Mouse (Mus musculus) ES-Bruce4 (cell line): Measurements from ENCODE around the gene Oxsr1. TPM values are rescaled to one million over a fixed set of nuclear protein-coding genes. Genes with fewer than 3 reads are reported as not detected.

Source experiments
- H3K27ac ChIP-seq: 2 replicates; pipeline ENCODE4 v1.5.1; 2012; ENCODE audit warnings: low read length, inconsistent platforms; ENCODE audit not compliant: insufficient read depth
- H3K27me3 ChIP-seq: 2 replicates; pipeline ENCODE4 v1.6.1; 2012; ENCODE audit warnings: mild to moderate bottlenecking, low read length, inconsistent platforms; ENCODE audit not compliant: control insufficient read depth, poor library complexity, insufficient read depth, severe bottlenecking
- H3K36me3 ChIP-seq: 2 replicates; pipeline ENCODE4 v1.6.1; 2012; ENCODE audit warnings: inconsistent platforms, mild to moderate bottlenecking, low read length, moderate library complexity; ENCODE audit not compliant: control insufficient read depth, poor library complexity, insufficient read depth, severe bottlenecking
- H3K4me1 ChIP-seq: one replicate; pipeline ENCODE4 v1.8.1; 2011; ENCODE audit warnings: low read length; ENCODE audit not compliant: control insufficient read depth, insufficient read depth
- H3K4me3 ChIP-seq: 2 replicates; pipeline ENCODE4 v1.5.1; 2011; ENCODE audit warnings: low read depth, mild to moderate bottlenecking, low read length
- H3K9ac ChIP-seq: 2 replicates; pipeline ENCODE4 v1.6.1; 2012; ENCODE audit warnings: low read depth, mild to moderate bottlenecking, inconsistent platforms; ENCODE audit not compliant: poor library complexity, severe bottlenecking
- H3K9me3 ChIP-seq: replicated peaks from 2 replicates; pipeline ENCODE4 v1.6.1; 2012; ENCODE audit warnings: mild to moderate bottlenecking, low read length, inconsistent platforms; ENCODE audit not compliant: control insufficient read depth, poor library complexity, insufficient read depth, severe bottlenecking
- CTCF ChIP-seq: IDR thresholded peaks from one replicate; pipeline ENCODE4 v1.8.1; 2011; ENCODE audit warnings: low read depth, low read length
- EP300 ChIP-seq: IDR thresholded peaks from 2 replicates; pipeline ENCODE4 v1.6.1; 2011; ENCODE audit warnings: low read depth, low read length; ENCODE audit not compliant: insufficient read depth
- POLR2A ChIP-seq: IDR thresholded peaks from one replicate; pipeline ENCODE4 v1.8.1; 2011; ENCODE audit warnings: low read length; ENCODE audit not compliant: insufficient read depth
- polyA plus RNA-seq: library from polyadenylated mRNA; stranded (reverse); fragments of >200 nt; gene quantifications from 2 replicates; pipeline ENCODE4 v1.2.4, GENCODE M21; 2011; ENCODE audit warnings: low read depth; ENCODE audit not compliant: missing spikeins, insufficient read depth, insufficient read length

Gene Oxsr1
- polyA plus RNA-seq, 1 experiment: 86.3 TPM

- H3K27ac ChIP-seq: peak overlapping the region; percentile 84
- TF ChIP-seq EP300: no peak
- no peak for TF ChIP-seq CTCF
- TF ChIP-seq POLR2A: no peak
- H3K9ac ChIP-seq: peak overlapping the region; percentile 56
- no peaks in the 10 kb centered on the region for H3K9me3 ChIP-seq
- H3K27me3 ChIP-seq: no peaks in the 10 kb centered on the region
- no peaks in the 10 kb centered on the region for H3K36me3 ChIP-seq
- H3K4me3 ChIP-seq: peak overlapping the region; percentile 82
- H3K4me1 ChIP-seq: peaks cover 3% of the 10 kb centered on the region
These were observed 18.0 kb upstream of the Oxsr1 start for GRCm38 (mm10) chr9:119340212-119340580.

- Histone ChIP-seq H3K4me3 (peak within 1 kb of the TSS; percentile 82), H3K9ac (peak within 1 kb of the TSS; percentile 56), H3K36me3 (no peaks in the 10 kb centered on the region), H3K27ac (peak within 1 kb of the TSS; percentile 84), H3K27me3 (no peaks in the 10 kb centered on the region), H3K4me1 (peaks cover 3% of the 10 kb centered on the region), H3K9me3 (no peaks in the 10 kb centered on the region)
- TF ChIP-seq EP300: no peak
- no peak for TF ChIP-seq CTCF
- no peak for TF ChIP-seq POLR2A
These were observed 17.5 kb upstream of the Oxsr1 start, which contains the start of gene Acaa1a for GRCm38 (mm10) chr9:119339558-119340211. Gene Acaa1a, plus strand, starts transcription at chr9:119339676.

GRCm38 (mm10) chr9:119339106-119339505, 16.9 kb upstream of the Oxsr1 start:
- Histone ChIP-seq H3K36me3 (no peaks in the 10 kb centered on the region), H3K9me3 (no peaks in the 10 kb centered on the region), H3K9ac (peak overlapping the region; percentile 56), H3K27ac (no peak overlapping the region), H3K27me3 (no peaks in the 10 kb centered on the region), H3K4me3 (peak overlapping the region; percentile 61), H3K4me1 (peaks cover 3% of the 10 kb centered on the region)
- TF ChIP-seq CTCF (no peak), EP300 (no peak), POLR2A (no peak)

GRCm38 (mm10) chr9:119338350-119338749, 16.1 kb upstream of the Oxsr1 start:
- H3K9ac ChIP-seq: no peak overlapping the region
- H3K27me3 ChIP-seq: no peaks in the 10 kb centered on the region
- TF ChIP-seq EP300: no peak
- no peak for TF ChIP-seq POLR2A
- TF ChIP-seq CTCF: no peak
- H3K9me3 ChIP-seq: no peaks in the 10 kb centered on the region
- H3K36me3 ChIP-seq: no peaks in the 10 kb centered on the region
- H3K27ac ChIP-seq: no peak overlapping the region
- H3K4me3 ChIP-seq: no peak overlapping the region
- H3K4me1 ChIP-seq: peaks cover 3% of the 10 kb centered on the region

- H3K36me3 ChIP-seq: no peaks in the 10 kb centered on the region
- peaks cover 3% of the 10 kb centered on the region for H3K4me1 ChIP-seq
- no peaks in the 10 kb centered on the region for H3K27me3 ChIP-seq
- H3K9me3 ChIP-seq: no peaks in the 10 kb centered on the region
- TF ChIP-seq POLR2A: no peak
- no peak for TF ChIP-seq CTCF
- no peak for TF ChIP-seq EP300
- no peak overlapping the region for H3K27ac ChIP-seq
- no peak overlapping the region for H3K9ac ChIP-seq
- H3K4me3 ChIP-seq: no peak overlapping the region
These were observed 15.6 kb upstream of the Oxsr1 start for GRCm38 (mm10) chr9:119337842-119338241.

- H3K4me1 ChIP-seq: no peaks in the 10 kb centered on the region
- H3K9ac ChIP-seq: no peak overlapping the region
- no peak overlapping the region for H3K4me3 ChIP-seq
- H3K27ac ChIP-seq: no peak overlapping the region
- no peaks in the 10 kb centered on the region for H3K36me3 ChIP-seq
- no peak for TF ChIP-seq CTCF
- TF ChIP-seq EP300: no peak
- TF ChIP-seq POLR2A: no peak
- no peaks in the 10 kb centered on the region for H3K9me3 ChIP-seq
- no peaks in the 10 kb centered on the region for H3K27me3 ChIP-seq
These were observed 13.3 kb upstream of the Oxsr1 start for GRCm38 (mm10) chr9:119335571-119335970.
